Mouse (Mus musculus) right cerebral cortex, postnatal 4 days (tissue): ENCODE measurements around the gene Rnf39.
A peak's percentile ranks its signal among the peaks of the same experiment; 100 is the strongest.
"Not testable (repeated sequence)": the region's sequence is repeated elsewhere in the genome, so short reads cannot be mapped to it uniquely, and the experiment has no call there.

Experiments
- DNase-seq: peaks from one replicate; pipeline ENCODE4 v3.0.0-alpha.2; 2022

Gene Rnf39

DNA sequence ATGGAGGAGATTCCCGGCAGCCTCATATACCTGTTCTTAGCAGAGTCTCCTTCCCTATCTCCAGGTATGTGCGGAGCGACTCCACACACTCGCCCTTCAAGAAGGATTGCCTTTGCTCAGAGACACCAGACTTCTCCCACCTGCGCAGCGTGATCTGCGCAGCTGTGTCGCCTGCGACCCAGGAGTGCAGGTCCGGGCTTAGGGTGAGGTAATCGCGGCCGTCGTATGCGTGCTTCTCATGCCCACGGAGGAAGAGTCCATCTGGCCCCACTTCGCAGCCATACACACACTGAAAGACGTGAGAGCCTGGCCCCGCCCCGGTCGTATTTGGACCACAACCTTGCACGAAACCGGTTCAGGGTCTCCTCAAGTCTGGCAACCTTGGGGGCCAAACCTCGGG, 45.8 kb downstream of the Rnf39 start:
- no peak for DNase-seq

GRCm38 (mm10) chr17:36989437-36989836, 46.7 kb downstream of the Rnf39 start, which contains the start of gene H2-M5:
H2-M5 (minus strand) TSS chr17:36989537.
- DNase-seq, result no peak

- DNase-seq, result not testable (repeated sequence)
These were observed 47.9 kb downstream of the Rnf39 start for GRCm38 (mm10) chr17:36990630-36991029.

GRCm38 (mm10) chr17:36992336-36993104, 49.8 kb downstream of the Rnf39 start:
- no peak for DNase-seq

GRCm38 (mm10) chr17:36993770-36994325, 51.1 kb downstream of the Rnf39 start:
- no peak for DNase-seq

- DNase-seq, result no peak
These were observed 51.8 kb downstream of the Rnf39 start for GRCm38 (mm10) chr17:36994528-36994927.

DNA sequence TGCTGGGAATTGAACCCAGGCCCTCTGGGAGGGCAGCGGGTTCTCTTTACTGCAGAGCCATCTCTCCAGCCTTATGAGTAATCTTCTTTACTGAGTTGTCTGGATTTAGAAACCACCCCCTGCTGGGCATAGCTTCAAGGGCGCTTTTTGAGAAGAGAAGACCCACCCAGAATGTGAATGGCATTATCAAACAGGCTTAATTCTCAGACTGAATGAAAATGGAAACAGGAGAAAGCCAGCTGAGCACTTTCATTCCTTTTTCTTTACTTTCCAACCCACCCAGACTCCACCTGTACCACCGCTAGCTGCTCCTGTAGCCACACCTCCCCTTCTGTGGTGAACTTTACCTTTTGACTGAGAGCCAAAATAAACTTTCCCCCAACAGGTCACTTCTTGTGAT, 52.7 kb downstream of the Rnf39 start:
- no peak for DNase-seq

GRCm38 (mm10) chr17:36997033-36997735, 54.5 kb downstream of the Rnf39 start:
- peak; percentile 86 for DNase-seq
